Mouse (Mus musculus): ENCODE data around the gene G530012D18Rik. TPM values are rescaled to one million over a fixed set of nuclear protein-coding genes. Genes with fewer than 3 reads are reported as not detected.
"Not testable (repeated sequence)": the region's sequence is repeated elsewhere in the genome, so short reads cannot be mapped to it uniquely, and the experiment has no call there.

G530012D18Rik gene
- polyA plus RNA-seq (2017; shearing (Covaris generic)), result not detected

DNA sequence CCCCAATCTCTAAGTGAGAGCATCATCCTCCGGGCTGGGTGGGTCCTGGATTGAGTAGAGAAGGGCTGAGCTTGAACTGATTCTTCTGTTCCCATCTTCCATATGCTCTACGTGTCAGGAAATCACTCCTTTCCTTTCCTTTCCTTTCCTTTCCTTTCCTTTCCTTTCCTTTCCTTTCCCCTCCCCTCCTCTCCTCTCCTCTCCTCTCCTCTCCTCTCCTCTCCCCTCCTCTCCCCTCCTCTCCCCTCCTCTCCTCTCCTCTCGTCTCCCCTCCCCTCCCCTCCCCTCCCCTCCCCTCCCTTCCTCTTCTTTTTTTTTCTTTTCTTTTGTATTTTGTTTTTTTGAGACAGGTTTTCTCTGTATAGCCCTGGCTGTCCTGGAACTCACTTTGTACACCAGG is at the start of gene G530012D18Rik:
G530012D18Rik (plus strand) TSS at position 301 of the 400 bp plus-strand sequence.
- ATAC-seq, result not testable (repeated sequence)

DNA sequence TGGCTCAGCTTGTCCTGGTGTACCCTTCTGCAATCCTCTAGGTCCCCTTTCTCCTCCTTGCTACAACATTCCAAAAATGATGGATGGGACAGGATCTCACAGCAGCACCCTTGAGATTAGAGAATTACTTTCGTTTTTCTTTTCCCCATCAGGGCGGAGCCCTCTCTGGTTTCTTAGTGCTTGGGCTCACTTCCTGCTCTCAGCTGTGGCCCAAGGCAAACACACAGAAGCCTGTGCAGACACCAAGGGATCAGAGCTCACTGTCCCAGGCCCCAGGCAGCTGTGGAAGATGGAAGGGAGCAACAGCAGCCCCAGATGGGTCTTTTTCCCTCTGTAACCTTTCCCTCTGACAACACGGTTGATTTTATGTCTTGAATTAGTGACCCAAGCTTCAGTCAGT is 49.1 kb upstream of the G530012D18Rik start:
- ATAC-seq, result not testable (repeated sequence)

DNA sequence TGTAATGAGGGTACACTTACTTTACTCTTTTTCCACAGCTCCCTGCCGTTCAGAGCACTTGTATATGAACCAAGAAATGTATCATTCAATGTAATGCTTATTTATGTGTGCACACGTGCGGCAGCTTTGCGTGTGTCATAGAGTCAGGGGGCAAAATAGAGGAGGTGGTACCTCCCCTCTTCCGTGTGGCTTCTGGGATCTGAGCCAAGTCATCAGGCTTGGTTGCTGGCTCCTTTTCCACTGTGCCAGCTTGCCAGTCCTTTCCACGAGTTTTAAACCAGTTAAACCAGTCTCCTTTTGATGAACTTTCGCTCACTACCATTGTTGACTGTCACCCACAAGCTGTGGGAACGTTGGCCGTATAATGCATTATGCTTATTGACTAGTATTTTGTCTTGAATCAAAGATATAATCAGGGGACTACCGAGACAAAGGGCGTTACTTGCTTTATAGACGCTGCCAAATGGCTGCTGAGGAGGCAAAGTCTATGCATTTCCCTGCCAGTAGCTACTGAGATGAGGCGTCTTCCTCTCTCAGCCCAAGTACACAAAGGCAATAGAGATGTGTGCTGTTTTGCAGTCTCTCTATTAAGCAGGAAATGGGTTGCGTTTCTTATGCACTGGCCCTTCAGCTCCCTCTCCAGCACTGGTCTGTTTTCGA is 46.9 kb upstream of the G530012D18Rik start:
- not testable (repeated sequence) for ATAC-seq

DNA sequence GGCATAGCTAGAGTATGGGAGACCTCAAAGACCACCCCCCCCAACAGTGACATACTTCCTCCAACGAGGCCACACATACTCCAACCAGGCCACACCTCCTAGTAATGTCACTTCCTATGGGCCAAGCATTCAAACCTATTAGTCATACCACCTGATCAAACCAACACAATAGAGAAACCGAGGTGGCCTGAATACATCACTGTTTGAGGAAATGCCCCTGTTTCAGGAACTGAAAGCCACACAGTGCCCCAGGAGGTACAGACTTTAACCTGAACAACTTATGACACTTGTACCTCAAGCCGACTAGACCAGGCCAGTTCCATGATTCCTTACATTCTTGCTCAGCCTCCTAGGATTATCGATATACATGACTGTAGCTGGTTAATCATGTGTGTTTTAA is 31.7 kb upstream of the G530012D18Rik start:
- ATAC-seq, result not testable (repeated sequence)

DNA sequence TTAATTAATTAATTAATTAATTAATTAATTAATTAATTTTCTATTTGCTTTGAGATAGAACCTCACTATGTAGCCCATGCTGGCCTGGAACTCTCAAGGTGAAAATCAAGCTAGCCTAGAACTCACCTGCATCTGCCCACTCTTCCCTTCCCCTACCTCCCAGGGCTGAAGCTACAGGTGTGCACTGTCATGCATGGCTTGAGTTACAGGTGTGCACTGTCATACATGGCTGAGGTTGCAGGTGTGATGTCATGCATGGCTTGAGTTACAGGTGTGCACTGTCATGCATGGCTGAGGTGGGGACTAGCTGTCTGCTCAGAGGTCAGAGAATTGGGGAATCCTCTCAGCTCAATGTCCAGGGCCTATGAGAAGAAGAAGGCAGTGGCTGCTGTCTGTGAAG is 29.0 kb upstream of the G530012D18Rik start:
- ATAC-seq, result not testable (repeated sequence)

DNA sequence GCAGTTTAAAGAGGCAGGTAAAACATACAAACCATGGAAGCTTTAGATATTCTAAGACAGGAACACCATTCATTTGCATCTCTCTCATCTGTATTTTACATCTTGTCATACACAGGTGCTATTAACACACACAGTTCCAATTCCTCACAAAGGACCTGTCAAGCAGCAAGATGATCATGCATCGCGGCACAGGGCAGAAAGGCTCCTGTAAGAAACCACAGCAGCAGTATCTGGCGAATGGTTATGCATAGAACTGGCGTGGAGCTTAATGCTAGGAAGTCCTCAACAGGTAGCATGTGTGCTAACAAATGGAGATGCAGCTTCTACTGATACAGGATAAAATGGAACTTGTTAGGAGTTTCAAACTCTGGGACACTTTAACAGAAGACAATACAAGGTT is 20.2 kb upstream of the G530012D18Rik start:
- not testable (repeated sequence) for ATAC-seq

DNA sequence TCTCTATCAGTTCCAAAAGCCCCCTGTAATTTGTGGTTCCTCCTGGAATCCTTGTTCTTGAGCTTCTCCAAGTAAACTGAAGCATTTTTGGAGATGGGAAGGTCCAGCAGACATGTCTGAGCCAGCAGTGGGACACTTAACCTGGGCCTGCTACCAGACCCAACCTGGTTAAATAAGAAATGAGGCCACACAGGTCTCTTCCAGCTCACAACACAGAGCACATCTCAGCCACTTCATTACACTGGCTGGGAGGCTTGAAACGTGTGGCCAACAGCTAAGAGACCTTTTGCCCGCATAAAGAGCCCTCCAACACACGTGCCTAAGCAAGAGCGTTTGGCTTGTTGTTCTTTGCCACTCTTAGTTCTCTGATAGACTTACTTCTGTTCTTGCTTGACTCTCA is 1.9 kb upstream of the G530012D18Rik start:
- not testable (repeated sequence) for ATAC-seq

DNA sequence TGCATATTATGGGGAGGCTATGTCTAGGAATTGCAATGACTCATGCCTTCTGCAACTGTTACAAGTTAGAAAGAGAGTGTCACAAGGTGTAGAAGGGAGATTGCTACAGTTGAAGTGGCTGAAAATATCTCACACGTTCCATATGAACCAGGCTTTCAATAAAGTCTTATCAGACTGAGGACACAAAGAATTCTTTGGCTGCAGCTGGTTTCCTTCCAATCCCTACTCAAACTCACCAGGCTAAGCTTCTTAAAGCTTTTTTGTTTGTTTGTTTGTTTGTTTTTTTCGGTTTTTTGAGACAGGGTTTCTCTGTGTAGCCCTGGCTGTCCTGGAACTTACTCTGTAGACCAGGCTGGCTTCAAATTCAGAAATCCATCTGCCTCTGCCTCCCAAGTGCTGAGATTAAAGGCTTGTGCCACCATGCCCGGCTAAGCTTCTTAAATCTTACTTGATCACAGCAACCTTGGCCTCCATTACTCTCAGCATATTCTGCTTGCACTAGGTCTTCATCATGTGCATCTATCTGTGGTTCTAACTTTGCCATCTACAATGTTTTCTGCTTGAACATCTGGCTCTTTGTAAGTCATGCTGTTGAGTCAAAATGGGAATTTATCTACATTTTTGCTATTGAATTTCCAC is 3.0 kb downstream of the G530012D18Rik start:
- not testable (repeated sequence) for ATAC-seq

DNA sequence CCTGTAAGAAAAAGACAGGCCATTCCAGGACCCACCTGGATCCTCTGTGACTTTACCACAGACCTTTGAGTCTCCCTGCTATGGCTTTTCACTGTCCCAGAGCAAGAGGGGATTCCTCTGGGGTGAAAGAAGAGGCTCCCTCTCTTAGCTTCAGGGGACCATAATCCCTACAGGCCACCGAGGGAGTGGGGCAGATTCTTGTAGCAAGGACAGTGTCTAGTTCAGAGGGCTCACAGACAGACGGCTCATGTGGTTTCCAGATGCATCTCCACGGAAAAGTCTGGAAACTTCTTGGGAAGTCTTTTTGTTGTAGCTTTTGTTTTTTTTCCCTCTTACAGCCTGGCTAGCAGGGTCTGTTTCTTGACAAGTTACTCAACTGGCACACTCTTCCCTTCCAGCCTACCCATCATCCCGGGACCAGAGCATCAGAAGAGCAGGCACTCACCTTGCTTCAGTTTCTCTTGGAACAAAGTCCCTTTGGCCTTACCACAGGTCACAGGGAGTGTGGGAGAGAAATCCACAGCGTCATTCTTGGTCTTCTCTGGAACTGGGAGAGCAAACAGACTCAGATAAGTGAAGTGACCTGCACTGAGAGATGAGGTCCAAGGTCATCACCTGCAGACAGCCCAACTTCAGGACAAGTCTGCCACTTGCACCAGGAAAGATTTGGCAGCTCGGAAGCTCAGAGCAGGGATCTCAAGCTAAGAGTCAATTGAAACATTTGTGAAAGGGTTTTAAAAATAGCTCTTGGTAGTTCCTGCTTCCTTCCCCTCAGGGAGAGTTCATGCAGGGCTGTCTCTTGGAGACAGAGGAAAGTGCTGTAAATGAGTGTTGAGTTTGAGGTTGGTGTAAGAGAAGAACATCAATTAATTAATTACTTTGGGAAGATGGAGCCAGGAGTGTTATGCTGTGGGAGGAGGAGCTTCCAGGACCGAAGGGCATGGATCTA is 4.0 kb downstream of the G530012D18Rik start:
- not testable (repeated sequence) for ATAC-seq

DNA sequence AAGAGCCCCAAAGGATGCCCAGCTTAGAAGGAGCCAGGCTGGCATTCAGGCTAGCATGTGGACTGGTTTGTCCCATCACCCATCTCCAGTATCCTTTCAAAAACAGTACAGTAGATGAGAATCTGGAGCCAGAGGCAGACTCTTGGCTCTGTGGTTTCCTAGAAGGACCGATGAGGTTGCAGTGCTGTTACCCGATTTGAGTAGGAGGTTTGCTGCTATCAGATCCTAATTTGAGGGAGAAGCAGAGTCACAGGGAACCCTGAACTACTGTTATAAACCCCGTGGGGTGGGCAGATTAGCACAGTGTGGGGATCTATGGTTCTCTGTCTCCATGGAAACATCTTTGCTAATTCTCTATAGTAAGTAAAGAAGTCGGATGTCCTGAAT is 4.7 kb downstream of the G530012D18Rik start:
- ATAC-seq, result not testable (repeated sequence)

DNA sequence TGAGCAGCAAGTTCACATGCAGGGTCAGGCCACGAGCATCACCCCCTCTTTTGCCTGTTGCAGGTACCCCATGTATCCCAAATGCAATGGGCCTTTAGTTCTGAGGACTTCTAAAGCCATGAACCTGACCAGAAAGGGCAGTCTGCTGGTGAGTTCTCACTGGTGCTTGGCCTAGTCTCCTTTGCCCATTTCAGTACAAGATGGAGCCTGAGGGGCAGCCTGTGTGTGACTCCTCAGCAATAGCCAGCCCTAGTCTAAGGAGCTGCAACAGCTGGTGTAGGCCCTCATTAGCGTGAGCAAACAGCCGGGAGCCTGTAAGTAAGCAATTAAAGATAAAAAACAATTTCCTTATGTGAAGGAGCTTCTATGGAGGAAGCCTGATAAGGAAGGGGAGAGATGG is 5.1 kb downstream of the G530012D18Rik start:
- ATAC-seq, result not testable (repeated sequence)

DNA sequence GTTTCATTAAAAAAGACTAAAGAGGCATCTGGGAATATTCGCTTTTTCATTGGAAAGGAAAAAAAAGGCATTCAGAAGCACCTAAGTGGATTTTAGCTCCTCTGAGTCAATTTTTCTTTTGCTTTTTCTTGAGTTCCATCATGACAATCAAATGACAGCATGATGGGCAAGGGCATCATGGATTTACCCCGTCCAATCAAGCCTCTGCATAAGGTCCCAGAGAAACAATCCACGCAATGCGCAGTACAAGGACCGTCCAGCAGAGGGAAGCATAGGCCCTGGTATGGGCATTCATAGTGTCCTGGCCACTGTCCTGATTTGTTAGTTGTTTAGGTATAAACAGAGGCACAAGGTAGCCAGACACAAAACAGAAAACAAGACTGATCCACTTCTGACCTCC is 6.0 kb downstream of the G530012D18Rik start:
- not testable (repeated sequence) for ATAC-seq

DNA sequence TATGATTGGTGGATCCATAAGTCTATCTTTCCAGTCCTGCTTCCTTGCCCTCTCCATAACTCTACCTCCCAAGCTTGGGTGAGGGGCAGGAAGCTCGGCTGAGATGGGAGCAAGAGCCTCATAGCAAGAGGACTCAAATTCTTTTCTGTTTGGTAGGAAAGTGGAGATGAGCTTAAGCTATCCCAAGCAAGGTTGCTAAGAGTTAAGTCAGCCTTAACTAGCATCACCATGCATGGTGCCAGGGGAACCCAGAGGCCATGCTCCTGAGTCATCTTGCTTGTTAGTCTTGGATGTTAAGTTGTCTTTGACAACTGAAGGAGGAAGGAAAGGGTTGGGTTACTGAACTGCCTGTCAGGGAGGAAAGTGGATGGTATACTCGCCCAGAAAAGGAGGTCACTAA is 13.2 kb downstream of the G530012D18Rik start:
- ATAC-seq, result not testable (repeated sequence)

DNA sequence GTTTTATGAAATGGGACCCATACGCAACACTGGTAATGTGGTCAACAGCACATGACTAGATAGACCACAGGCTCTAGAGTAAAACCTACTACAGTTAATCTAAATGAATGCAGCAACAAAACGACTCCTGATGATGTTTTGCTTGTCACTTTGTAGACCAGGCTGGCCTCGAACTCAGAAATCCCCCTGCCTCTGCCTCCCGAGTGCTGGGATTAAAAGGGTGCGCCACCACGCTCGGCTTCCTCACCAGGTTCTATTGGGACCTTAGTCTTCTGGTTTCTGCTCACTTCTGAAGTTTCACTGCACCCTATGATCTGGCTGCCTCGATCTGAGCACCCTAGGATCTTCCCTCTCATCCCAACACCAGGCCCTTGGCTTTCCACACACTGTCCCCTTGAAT is 17.1 kb downstream of the G530012D18Rik start:
- ATAC-seq, result not testable (repeated sequence)

DNA sequence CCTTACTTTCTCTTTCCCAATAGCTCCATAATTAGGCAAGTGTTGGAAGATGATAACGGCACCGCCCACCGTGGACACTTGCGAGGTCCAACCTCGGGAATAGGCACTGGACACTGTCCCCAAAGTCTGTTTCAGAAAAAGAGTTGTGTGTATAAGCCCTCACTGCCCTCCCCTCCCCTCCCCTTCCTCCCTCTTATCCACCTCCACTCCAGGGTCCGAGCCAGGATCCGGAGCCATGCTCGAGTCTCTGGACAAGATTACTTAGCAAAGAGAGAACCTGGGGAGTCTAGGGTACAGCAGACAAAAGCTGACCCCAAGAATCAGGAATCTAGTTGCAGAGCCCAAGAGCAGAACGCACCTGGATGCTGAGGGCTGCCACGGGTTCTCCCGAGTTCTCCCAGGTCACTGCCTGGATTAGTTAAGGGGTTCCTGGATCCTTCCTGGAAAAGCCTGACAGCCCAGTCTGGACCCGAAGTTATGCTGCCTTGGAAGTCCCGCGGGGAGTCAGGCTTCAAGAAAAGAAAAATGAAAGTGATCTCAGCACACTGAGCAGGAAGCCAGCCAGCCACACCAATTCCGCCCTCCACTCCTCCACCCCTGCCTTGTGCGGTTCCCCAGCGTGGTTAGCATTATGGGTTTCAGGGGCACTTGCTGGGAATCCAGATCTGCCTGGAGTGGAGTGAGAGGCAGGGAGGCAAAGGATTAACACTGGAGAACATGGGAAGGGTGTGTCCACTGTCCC is 23.0 kb downstream of the G530012D18Rik start, which contains the start of gene Sp110:
Sp110 (minus strand) TSS at position 547 of the 742 bp plus-strand sequence.
- ATAC-seq, result peak; percentile 57

DNA sequence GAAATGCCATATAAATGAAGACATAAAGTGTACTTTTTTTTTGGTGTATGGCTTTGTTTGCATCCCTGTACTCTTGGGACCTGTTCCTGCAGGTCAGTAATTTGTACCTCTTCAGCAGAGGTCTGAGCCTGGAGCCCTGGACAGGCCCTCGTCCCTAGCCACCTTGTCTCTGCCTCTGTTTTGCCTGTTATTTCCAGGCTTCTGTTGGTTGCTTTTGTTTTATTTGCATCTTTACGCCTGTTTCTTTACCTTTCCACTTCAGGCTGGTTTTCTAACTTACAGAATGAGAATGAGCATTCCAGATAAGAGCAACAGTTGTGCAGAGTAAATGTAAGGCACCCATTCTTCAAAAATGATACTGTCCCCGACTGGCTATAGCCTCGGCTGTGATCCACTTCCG is 24.6 kb downstream of the G530012D18Rik start, which contains the start of gene Sp140:
Sp140 (plus strand) TSS at position 301 of the 400 bp plus-strand sequence.
- ATAC-seq, result not testable (repeated sequence)

DNA sequence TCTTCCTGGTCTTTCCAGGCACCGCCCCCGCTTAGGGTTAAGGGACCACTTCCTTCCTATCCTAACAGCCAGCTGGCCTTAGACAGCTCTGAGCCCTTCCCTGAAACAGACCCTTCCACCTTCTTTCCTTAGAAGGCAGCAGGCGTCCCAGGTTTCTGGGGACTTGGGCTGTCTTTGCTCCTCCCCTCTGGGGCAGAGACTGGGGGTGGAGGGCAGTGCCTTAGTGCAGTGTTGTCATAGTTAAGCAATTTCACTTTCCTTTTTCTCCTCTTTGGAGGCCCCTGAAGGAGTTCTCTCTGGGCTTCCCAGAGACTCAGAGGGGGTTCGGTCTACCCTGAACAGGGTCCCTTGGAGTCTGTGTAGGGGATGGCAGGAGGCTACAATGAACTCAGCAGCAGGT is 25.3 kb downstream of the G530012D18Rik start:
- not testable (repeated sequence) for ATAC-seq

DNA sequence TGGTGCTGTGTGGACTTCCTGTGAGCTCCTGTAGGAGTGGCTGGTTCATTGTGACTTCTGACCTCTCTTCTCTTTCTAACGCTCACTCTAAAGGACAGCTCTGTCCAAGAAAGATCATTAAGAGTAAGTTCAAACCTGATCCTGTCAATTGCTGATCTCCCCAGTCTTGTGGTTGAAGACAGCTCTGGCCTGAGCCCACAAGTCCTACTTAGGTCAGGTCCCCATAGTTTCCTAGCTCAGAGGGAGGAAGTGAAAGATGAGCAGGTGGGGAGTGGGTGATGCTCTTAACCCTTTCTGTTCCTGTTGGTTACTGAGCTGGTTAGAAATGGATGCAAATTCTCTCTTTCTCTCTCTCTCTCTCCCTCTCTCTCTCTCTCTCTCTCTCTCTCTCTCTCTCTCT is 28.9 kb downstream of the G530012D18Rik start:
- ATAC-seq, result not testable (repeated sequence)

DNA sequence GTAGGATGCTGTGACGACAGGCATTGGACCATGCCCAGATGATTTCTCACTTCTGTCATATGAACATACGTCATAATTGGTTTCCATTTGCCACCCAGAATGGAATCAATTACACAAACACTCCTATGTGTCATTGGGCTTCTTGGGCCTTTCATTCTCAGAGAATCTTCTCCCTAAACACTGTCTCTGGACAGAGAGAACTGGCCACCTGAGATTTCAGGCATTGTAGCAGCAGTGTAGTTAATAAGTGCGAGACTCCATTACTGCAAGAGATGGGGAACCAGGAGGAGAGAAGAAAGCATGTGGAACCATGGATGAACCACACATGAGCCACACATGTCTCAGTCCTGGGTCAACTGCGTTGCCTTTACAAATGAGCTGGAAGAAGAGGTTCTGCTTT is 32.9 kb downstream of the G530012D18Rik start:
- ATAC-seq, result not testable (repeated sequence)

DNA sequence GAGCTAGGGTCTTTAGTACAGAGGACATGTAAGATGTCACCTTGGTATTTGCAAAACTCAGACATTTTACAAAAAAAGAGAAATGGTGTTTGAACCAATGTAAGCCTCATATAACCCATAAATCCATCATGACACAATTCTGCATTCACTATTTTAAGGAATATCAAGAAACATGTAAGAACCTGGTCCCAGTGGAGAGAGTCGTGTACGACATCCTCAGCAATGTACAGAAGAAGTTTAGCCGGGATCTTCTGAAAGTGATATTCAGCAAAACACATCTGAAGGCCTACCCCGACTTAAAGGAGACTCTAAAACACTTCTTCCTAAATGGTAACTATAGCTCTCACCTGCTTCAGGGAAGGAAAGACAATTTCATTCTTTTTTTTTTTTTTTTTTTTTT is 35.1 kb downstream of the G530012D18Rik start:
- ATAC-seq, result not testable (repeated sequence)

DNA sequence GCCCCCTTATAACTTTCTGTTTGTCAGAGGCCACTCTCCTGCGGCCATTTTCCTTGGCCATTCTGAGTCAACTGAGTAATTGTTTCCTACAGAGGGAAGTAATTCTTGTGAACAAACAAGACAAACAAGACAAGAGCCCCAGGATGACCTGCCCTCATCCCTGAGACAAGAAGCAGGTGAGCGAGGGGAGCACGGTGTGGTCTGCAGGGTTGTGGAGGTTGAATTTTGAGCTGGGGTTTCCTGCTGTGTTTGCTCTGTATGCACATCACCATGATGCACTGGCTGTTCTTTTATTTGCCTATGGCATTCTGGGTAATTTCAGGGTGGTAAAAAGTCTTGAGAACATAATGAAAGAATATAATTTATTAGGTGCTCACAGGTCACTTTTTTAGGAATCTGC is 39.6 kb downstream of the G530012D18Rik start:
- ATAC-seq, result not testable (repeated sequence)

DNA sequence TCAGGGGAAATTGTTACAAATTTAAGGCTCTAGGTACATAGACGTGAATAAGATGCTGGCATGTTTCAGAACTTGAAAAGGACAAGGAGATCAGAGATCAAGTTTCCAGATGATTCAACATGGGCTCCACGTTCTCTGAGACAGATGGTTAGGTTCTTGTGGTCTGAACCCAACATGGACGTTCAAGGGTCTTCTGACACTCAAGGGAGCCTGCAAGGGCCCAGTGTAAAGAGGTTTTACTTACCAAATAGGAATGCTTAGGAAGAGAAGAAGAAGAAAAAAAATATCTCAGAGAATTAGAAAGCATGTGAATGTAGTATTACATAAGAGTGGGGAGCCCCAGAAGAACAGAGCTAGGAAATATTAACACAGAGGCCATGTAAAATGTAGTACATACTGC is 40.3 kb downstream of the G530012D18Rik start:
- ATAC-seq, result not testable (repeated sequence)
